Mouse (Mus musculus) frontal cortex, adult (tissue): Measurements from ENCODE around the gene Pdk1.

Experiments
- ATAC-seq: cut with Nextera tagmentation; 2 replicates; pipeline ENCODE4 v1.9.2; 2017; ENCODE audit warnings: mild to moderate bottlenecking, moderate library complexity, mixed read lengths; ENCODE audit not compliant: low TSS enrichment

Gene Pdk1

DNA sequence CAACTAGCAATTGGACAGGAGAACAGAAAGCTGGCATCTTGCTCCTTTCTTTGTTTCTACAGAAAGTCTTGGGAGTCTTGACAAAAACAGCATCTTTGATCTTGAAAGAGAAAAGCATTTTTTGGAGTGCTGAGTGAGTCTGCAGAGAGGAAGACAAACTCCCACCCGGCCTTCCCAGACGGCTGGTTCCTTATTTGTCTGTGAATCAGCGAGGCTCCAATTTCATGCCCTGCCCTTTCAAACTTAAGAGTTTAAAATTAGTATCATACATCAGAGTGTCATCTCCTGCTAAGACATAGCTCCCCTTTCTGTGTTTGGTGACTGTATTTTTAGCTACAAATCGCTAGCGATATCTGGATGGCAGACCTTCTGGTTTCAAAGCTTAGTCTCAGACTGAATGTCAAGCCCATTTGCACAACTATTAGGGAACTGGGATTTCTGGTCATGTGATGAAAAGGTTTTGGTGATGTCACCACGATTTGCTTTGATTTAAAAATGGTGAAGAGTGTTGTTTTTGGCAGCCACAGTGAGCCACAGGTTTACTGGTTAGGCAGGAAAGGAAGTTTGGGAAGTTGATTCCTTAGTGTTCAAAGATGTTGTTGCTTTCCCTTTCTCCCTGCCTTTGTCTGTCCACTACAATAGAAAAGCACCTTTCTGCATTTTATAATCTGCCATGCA is 65.8 kb downstream of the Pdk1 start:
- ATAC-seq = peak; percentile 50

DNA sequence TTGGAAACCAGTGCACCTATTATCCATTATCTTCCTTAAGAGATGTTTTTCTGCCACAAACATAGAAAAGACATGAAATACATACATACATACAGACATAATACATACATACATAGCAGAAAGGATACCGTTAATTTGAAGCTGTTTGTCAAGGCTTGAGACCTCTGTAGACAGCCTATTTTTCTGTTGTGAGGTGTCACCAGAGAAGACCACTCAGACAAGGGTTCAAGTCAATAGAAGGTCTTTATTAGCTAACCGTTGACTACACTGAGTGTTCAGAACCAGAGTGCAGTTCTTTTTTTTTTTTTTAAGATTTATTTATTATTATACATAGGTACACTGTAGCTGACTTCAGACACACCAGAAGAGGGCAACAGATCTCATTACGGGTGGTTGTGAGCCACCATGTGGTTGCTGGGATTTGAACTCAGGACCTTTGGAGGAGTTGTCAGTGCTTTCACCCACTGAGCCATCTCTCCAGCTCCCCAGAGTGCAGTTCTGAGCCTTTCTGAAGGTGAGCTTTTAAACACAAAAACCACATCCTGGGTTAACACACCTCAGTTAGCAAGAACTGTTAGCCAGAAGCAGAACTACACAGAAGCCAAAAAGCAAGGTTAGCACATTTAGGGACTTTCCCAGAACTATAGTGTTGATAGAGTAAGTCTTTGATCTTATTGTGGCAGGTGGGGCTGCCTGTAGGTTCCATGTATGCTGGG is 68.1 kb downstream of the Pdk1 start:
- ATAC-seq = no peak

DNA sequence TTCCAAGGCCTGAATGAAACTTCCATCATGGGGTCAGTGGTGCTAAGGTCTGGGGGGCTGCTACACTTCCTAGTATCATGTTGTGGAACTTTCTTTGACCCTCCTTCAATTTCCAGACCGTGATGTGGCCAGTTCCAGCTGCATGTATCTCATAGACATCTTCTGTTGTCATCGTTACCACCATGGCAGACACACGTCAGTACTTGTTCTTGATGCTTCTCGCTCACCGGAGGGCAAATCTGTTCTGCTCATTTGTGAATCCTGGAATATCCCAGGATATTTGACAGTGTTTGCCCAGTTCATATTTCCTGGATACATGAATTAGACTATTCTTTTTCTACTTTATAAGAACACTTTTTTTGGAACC is 68.7 kb downstream of the Pdk1 start:
- ATAC-seq = no peak

DNA sequence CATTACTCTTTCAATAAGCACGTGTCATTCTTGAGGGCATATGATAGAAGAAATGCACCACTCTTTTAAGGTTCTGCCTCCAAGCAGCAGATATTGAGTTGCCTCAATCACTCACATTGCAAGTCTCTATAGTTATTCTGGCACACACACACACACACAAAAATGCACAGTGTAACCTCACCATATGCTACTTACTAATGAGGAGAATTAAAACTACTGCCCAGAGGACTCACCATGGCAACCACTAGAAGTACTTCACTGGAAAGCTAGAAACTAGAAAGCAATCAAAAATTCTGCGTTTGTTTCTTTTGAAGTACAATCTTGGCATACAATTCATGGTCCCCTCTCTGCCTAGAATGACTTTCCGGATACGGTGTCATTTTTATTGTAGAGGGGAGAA is 78.2 kb downstream of the Pdk1 start:
- ATAC-seq = no peak
